Mouse (Mus musculus) urinary bladder, postnatal 36 days (tissue): ENCODE measurements at regions not wholly inside any gene's neighbourhood (a gene's known extent, or its start where the extent isn't known, plus 50 kb on each side); places are given as distances from the start of the nearest gene placed in this dataset.

Source experiments
- DNase-seq, 2 experiments: peaks; one replicate each; pipeline ENCODE4 v3.0.0; 2022; ENCODE audit warnings: low spot score in 2 of 2, mixed read lengths in 1 of 2

GRCm38 (mm10) chr1:75833071-75833830, 287.2 kb downstream of the Slc4a3 start:
- DNase-seq, result no peak

GRCm38 (mm10) chr1:75834361-75834760, 288.3 kb downstream of the Slc4a3 start:
- DNase-seq, result no peak

GRCm38 (mm10) chr1:75839551-75840223, 293.6 kb downstream of the Slc4a3 start:
- no peak for DNase-seq

GRCm38 (mm10) chr1:75842396-75842795, 296.3 kb downstream of the Slc4a3 start:
- no peak for DNase-seq

- no peak for DNase-seq
These were observed 297.3 kb downstream of the Slc4a3 start for GRCm38 (mm10) chr1:75843326-75843725.

GRCm38 (mm10) chr1:75844123-75844522, 298.1 kb downstream of the Slc4a3 start:
- no peak for DNase-seq

- no peak for DNase-seq
These were observed 298.5 kb downstream of the Slc4a3 start for GRCm38 (mm10) chr1:75844529-75844928.

GRCm38 (mm10) chr1:75844981-75845380, 298.9 kb downstream of the Slc4a3 start:
- DNase-seq, result no peak

GRCm38 (mm10) chr1:75845771-75846535, 299.9 kb downstream of the Slc4a3 start:
- no peak for DNase-seq

- DNase-seq, result no peak
These were observed 301.6 kb downstream of the Slc4a3 start for GRCm38 (mm10) chr1:75847681-75848080.

GRCm38 (mm10) chr1:75848436-75848835, 302.4 kb downstream of the Slc4a3 start:
- DNase-seq, result no peak

- DNase-seq, result no peak
These were observed 304.1 kb downstream of the Slc4a3 start for GRCm38 (mm10) chr1:75850131-75850530.

GRCm38 (mm10) chr1:75858551-75859255, 312.6 kb downstream of the Slc4a3 start:
- no peak for DNase-seq

- no peak for DNase-seq
These were observed 316.7 kb downstream of the Slc4a3 start for GRCm38 (mm10) chr1:75862757-75863156.

- DNase-seq, result no peak
These were observed 320.5 kb downstream of the Slc4a3 start for GRCm38 (mm10) chr1:75866556-75866955.

- no peak for DNase-seq
These were observed 323.3 kb downstream of the Slc4a3 start for GRCm38 (mm10) chr1:75869414-75869813.

GRCm38 (mm10) chr1:75869846-75870245, 323.8 kb downstream of the Slc4a3 start:
- no peak for DNase-seq

GRCm38 (mm10) chr1:75873911-75874310, 327.8 kb downstream of the Slc4a3 start:
- DNase-seq, result no peak

- no peak for DNase-seq
These were observed 331.1 kb downstream of the Slc4a3 start for GRCm38 (mm10) chr1:75877209-75877608.

GRCm38 (mm10) chr1:75885632-75886031, 339.6 kb downstream of the Slc4a3 start:
- DNase-seq, result no peak

- no peak for DNase-seq
These were observed 342.6 kb downstream of the Slc4a3 start for GRCm38 (mm10) chr1:75888499-75889208.
